Mouse (Mus musculus) MEL (cell line): ENCODE measurements around the gene Eml1. TPM values are rescaled to one million over a fixed set of nuclear protein-coding genes. Genes with fewer than 3 reads are reported as not detected.

Experiments
- DNase-seq: peaks from one replicate; pipeline ENCODE4 v3.0.0; 2011; ENCODE audit warnings: low read depth, low spot score
- H3K27ac ChIP-seq: 2 replicates; pipeline ENCODE4 v1.5.1; 2012; ENCODE audit warnings: low read depth, mild to moderate bottlenecking, control low read depth, low read length, moderate library complexity; ENCODE audit not compliant: control insufficient read depth
- H3K27me3 ChIP-seq, 2 experiments: fragments of 150-350 bp in 1 of 2; sonication (generic) in 1 of 2; 2 replicates each; pipeline ENCODE4 v1.6.1; 2012; ENCODE audit warnings: low read length in 2 of 2, mild to moderate bottlenecking in 2 of 2, improper control_type of control experiment in 1 of 2, moderate library complexity in 1 of 2; ENCODE audit not compliant: insufficient read depth in 2 of 2, control insufficient read depth in 1 of 2
- H3K36me3 ChIP-seq, 2 experiments: 2 replicates each; pipeline ENCODE4 v1.6.1; 2012 to 2014; ENCODE audit warnings: low read length in 2 of 2, improper control_type of control experiment in 1 of 2, inconsistent platforms in 1 of 2, mild to moderate bottlenecking in 1 of 2; ENCODE audit not compliant: insufficient read depth in 2 of 2, control insufficient read depth in 1 of 2
- H3K4me1 ChIP-seq, 2 experiments: fragments of 150-350 bp in 1 of 2; sonication (generic) in 1 of 2; 2 replicates each; pipeline ENCODE4 v1.6.1; 2012; ENCODE audit warnings: low read length in 2 of 2, improper control_type of control experiment in 1 of 2, mild to moderate bottlenecking in 1 of 2; ENCODE audit not compliant: insufficient read depth in 2 of 2, control insufficient read depth in 1 of 2
- H3K4me3 ChIP-seq, 2 experiments: fragments of 150-350 bp in 1 of 2; sonication (generic) in 1 of 2; 2 replicates each; pipeline ENCODE4 v1.5.1; 2012; ENCODE audit warnings: low read depth in 2 of 2, low read length in 2 of 2, mild to moderate bottlenecking in 2 of 2, moderate library complexity in 2 of 2, control low read depth in 1 of 2, improper control_type of control experiment in 1 of 2; ENCODE audit not compliant: control insufficient read depth in 1 of 2, insufficient read depth in 1 of 2
- H3K79me2 ChIP-seq: 2 replicates; pipeline ENCODE4 v1.6.1; 2012; ENCODE audit warnings: mild to moderate bottlenecking, low read length, moderate library complexity; ENCODE audit not compliant: control insufficient read depth, poor library complexity, insufficient read depth
- H3K9ac ChIP-seq: 2 replicates; pipeline ENCODE4 v1.6.1; 2012; ENCODE audit warnings: low read depth, mild to moderate bottlenecking, control low read depth, low read length, moderate library complexity; ENCODE audit not compliant: control insufficient read depth, poor library complexity, severe bottlenecking
- H3K9me3 ChIP-seq: fragments of 150-350 bp; sonication (generic); replicated peaks from 2 replicates; pipeline ENCODE4 v1.6.1; 2012; ENCODE audit warnings: mild to moderate bottlenecking, low read length, improper control_type of control experiment, moderate library complexity; ENCODE audit not compliant: insufficient read depth
- BHLHE40 ChIP-seq: IDR thresholded peaks from 2 replicates; pipeline ENCODE4 v1.6.1; 2012; ENCODE audit warnings: low read depth, mild to moderate bottlenecking, inconsistent platforms, low read length, improper control_type of control experiment, borderline replicate concordance
- CHD2 ChIP-seq: IDR thresholded peaks from 2 replicates; pipeline ENCODE4 v1.6.1; 2011; ENCODE audit warnings: low read length, improper control_type of control experiment
- CTCF ChIP-seq, 3 experiments: IDR thresholded peaks in 2 of 3; conservative IDR thresholded peaks in 1 of 3; 2 replicates each; pipeline ENCODE4 v1.5.1; 2011 to 2012; ENCODE audit warnings: low read length in 3 of 3, low read depth in 2 of 3, mild to moderate bottlenecking in 2 of 3, improper control_type of control experiment in 1 of 3, inconsistent platforms in 1 of 3, mixed read lengths in 1 of 3, moderate library complexity in 1 of 3; ENCODE audit not compliant: control insufficient read depth in 1 of 3, insufficient read depth in 1 of 3, poor library complexity in 1 of 3, severe bottlenecking in 1 of 3
- EP300 ChIP-seq, 2 experiments: IDR thresholded peaks; 2 replicates each; pipeline ENCODE4 v1.6.1; 2011; ENCODE audit warnings: improper control_type of control experiment in 2 of 2, low read length in 2 of 2, low read depth in 1 of 2, mild to moderate bottlenecking in 1 of 2
- ETS1 ChIP-seq: IDR thresholded peaks from 2 replicates; pipeline ENCODE4 v1.6.1; 2012; ENCODE audit warnings: low read depth, mild to moderate bottlenecking, inconsistent platforms, low read length, improper control_type of control experiment, moderate library complexity
- GABPA ChIP-seq: IDR thresholded peaks from 2 replicates; pipeline ENCODE4 v1.6.1; 2012; ENCODE audit warnings: low read depth, mild to moderate bottlenecking, inconsistent platforms, low read length, improper control_type of control experiment, moderate library complexity
- GATA1 ChIP-seq: IDR thresholded peaks from 2 replicates; pipeline ENCODE4 v1.6.1; 2011; ENCODE audit warnings: low read depth, low read length, improper control_type of control experiment
- JUND ChIP-seq: IDR thresholded peaks from 2 replicates; pipeline ENCODE4 v1.6.1; 2011; ENCODE audit warnings: low read depth, mild to moderate bottlenecking, improper control_type of control experiment, low read length
- MAX ChIP-seq: IDR thresholded peaks from 2 replicates; pipeline ENCODE4 v1.6.1; 2011; ENCODE audit warnings: low read length, improper control_type of control experiment
- MYB ChIP-seq: IDR thresholded peaks from 2 replicates; pipeline ENCODE4 v1.6.1; 2011; ENCODE audit warnings: mild to moderate bottlenecking, low read depth, low read length, improper control_type of control experiment
- RAD21 ChIP-seq: IDR thresholded peaks from 2 replicates; pipeline ENCODE4 v1.6.1; 2011; ENCODE audit warnings: mild to moderate bottlenecking, low read depth, low read length, improper control_type of control experiment
- SIN3A ChIP-seq: IDR thresholded peaks from 2 replicates; pipeline ENCODE4 v1.6.1; 2012; ENCODE audit warnings: low read length, improper control_type of control experiment, inconsistent platforms
- TAL1 ChIP-seq: IDR thresholded peaks from 2 replicates; pipeline ENCODE4 v1.6.1; 2012; ENCODE audit warnings: mild to moderate bottlenecking, inconsistent platforms, low read length, moderate library complexity, mixed read lengths
- TCF12 ChIP-seq: IDR thresholded peaks from 2 replicates; pipeline ENCODE4 v1.6.1; 2014; ENCODE audit warnings: low read depth, mild to moderate bottlenecking, inconsistent platforms, low read length, improper control_type of control experiment, moderate library complexity
- USF1 ChIP-seq: IDR thresholded peaks from 2 replicates; pipeline ENCODE4 v1.6.1; 2014; ENCODE audit warnings: low read depth, mild to moderate bottlenecking, inconsistent platforms, low read length, improper control_type of control experiment, moderate library complexity
- ZC3H11A ChIP-seq: IDR thresholded peaks from 2 replicates; pipeline ENCODE4 v1.6.1; 2012; ENCODE audit warnings: low read depth, mild to moderate bottlenecking, inconsistent platforms, low read length, improper control_type of control experiment
- ZMIZ1 ChIP-seq: IDR thresholded peaks from 2 replicates; pipeline ENCODE4 v1.6.1; 2012; ENCODE audit warnings: low read depth, mild to moderate bottlenecking, inconsistent platforms, low read length, improper control_type of control experiment, moderate library complexity
- polyA plus RNA-seq, 2 experiments: library from polyadenylated mRNA; stranded (reverse) in 1 of 2; unstranded in 1 of 2; fragments of >175 nt in 1 of 2; fragments of >200 nt in 1 of 2; gene quantifications; 2 replicates each; pipeline versions ENCODE4 v1.2.1 to v1.2.4; 2012; ENCODE audit warnings: low replicate concordance in 2 of 2, low read depth in 1 of 2; ENCODE audit not compliant: insufficient read length in 2 of 2, insufficient read depth in 1 of 2, missing spikeins in 1 of 2
- total RNA-seq: library from RNA; depleted of rRNA; stranded (reverse); fragments of 300-350 nt; gene quantifications from 2 replicates; pipeline ENCODE4 v1.2.3, GENCODE M21; 2012

Gene Eml1
- total and polyA plus RNA-seq, 3 experiments, result not detected

- H3K36me3 ChIP-seq, result no peaks in the 10 kb centered on the region
- H3K4me1 ChIP-seq, result no peaks in the 10 kb centered on the region
- H3K9ac ChIP-seq, result no peak overlapping the region
- H3K4me3 ChIP-seq, result no peak overlapping the region
- no peak overlapping the region for H3K27ac ChIP-seq
- no peaks in the 10 kb centered on the region for H3K27me3 ChIP-seq
- no peak for DNase-seq
- H3K79me2 ChIP-seq, result no peaks in the 10 kb centered on the region
- H3K9me3 ChIP-seq, result no peaks in the 10 kb centered on the region
- TF ChIP-seq EP300 (IDR thresholded peaks at IDR 0.05; ENCODE audit: low read depth in 1 of 2, low read length in 2 of 2), result no peak
- TF ChIP-seq TAL1, result no peak
- TF ChIP-seq ETS1, result no peak
- TF ChIP-seq ZMIZ1, result no peak
- no peak for TF ChIP-seq SIN3A
- no peak for TF ChIP-seq MAX
- TF ChIP-seq JUND, result no peak
- no peak for TF ChIP-seq BHLHE40
- TF ChIP-seq TCF12, result no peak
- no peak for TF ChIP-seq MYB
- TF ChIP-seq ZC3H11A, result no peak
- TF ChIP-seq GABPA, result no peak
- no peak for TF ChIP-seq USF1
- no peak for TF ChIP-seq RAD21
These were observed 36.2 kb upstream of the Eml1 start for GRCm38 (mm10) chr12:108334529-108334928.

DNA sequence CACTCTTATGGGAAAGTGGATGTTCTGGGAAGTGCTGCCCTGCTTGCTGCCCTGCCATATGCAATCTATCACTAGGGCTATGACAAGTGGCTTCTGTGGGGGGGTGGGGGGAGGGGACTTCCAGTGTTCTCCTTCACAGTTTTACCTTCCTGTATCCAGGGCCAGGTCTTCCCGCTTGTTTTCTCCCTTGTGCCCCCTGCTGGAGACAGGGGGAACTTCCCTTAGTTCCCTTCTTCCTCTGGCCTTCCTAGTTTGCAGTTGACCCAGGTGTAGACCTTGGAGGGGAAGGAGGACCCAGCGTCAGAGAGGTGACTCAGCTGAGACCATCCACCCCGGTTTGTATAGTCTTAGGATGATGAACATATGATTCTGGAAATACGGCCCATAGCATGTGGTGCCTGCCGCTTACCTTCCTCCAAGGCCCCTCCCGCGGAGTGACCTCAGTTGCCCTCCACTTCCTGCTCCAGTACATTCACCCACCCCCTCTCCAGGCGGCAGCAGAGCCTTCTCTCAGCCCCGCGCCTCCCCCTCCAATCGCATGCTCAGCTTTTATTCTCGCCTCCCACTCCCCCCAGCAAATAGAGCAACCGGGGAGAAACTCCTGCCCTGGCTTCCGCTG lies 32.1 kb upstream of the Eml1 start:
- DNase-seq, result no peak
- Histone ChIP-seq H3K27ac (no peak overlapping the region), H3K36me3 (no peaks in the 10 kb centered on the region), H3K4me3 (no peak overlapping the region), H3K27me3 (no peaks in the 10 kb centered on the region), H3K9ac (no peak overlapping the region), H3K79me2 (no peaks in the 10 kb centered on the region), H3K9me3 (no peaks in the 10 kb centered on the region), H3K4me1 (no peaks in the 10 kb centered on the region)
- TF ChIP-seq CTCF (IDR thresholded peaks at IDR 0.05 in 2 of 3, conservative IDR thresholded peaks at IDR 0.05 in 1 of 3; ENCODE audit: control insufficient read depth in 1 of 3, insufficient read depth in 1 of 3, low read depth in 2 of 3, low read length in 3 of 3, poor library complexity in 1 of 3, severe bottlenecking in 1 of 3) (0 out of 6 replicates have a peak, but pooled peaks of 1 of the 3 experiments have one; percentile 9), GATA1 (no peak), TAL1 (no peak), CHD2 (no peak)
